ENCODE assay signal across 9 mouse cellular contexts in genomic region chr8:69790364-69790763, GRCm38 (mm10). TPM values are rescaled to one million over a fixed set of nuclear protein-coding genes. Genes with fewer than 3 reads are reported as not detected.
A peak's percentile ranks its signal among the peaks of the same experiment; 100 is the strongest.
DNase-seq lines count a peak whose midpoint lies in the region; ATAC-seq lines count a peak whose summit lies in the region.
"Had no signal": no experiment of that assay in that cellular context is flagged by ENCODE, and none has a peak within 500 bp of the region (broad histone marks: within the 10 kb centered on the region; RNA-seq: fewer than 3 reads in every experiment).

No protein-coding gene starts in this region.

- peaks cover 36% of the 10 kb centered on the region for H3K4me1 ChIP-seq in hindbrain, embryonic 13.5 days (replicated peaks)
- peaks cover 19% of the 10 kb centered on the region for H3K4me1 ChIP-seq in midbrain, embryonic 12.5 days

- H3K36me3 ChIP-seq in hindbrain, embryonic 13.5 days: peaks cover 22% of the 10 kb centered on the region
- H3K36me3 ChIP-seq in midbrain, embryonic 12.5 days: peaks cover 22% of the 10 kb centered on the region

- H3K27ac ChIP-seq in hindbrain, embryonic 13.5 days: peak overlapping the region; percentile 90
- H3K27ac ChIP-seq in midbrain, embryonic 12.5 days (replicated peaks): peak overlapping the region; percentile 70

- peak overlapping the region; percentile 99 for H3K9ac ChIP-seq in hindbrain, embryonic 13.5 days
- H3K9ac ChIP-seq in midbrain, embryonic 12.5 days (replicated peaks): peak overlapping the region; percentile 95

- peak; percentile 21 for ATAC-seq in hindbrain, embryonic 13.5 days (ENCODE audit: low FRiP score)
- ATAC-seq in midbrain, embryonic 12.5 days (ENCODE audit: low FRiP score, low read depth): no peak

- peak overlapping the region; percentile 90 for H3K4me2 ChIP-seq in hindbrain, embryonic 13.5 days
- peak overlapping the region; percentile 88 for H3K4me2 ChIP-seq in midbrain, embryonic 12.5 days (replicated peaks)

- WGBS in hindbrain, embryonic 13.5 days: 35% methylated on average over 11 of the region's 11 CpGs
- WGBS in midbrain, embryonic 12.5 days: 32% methylated on average over 11 of the region's 11 CpGs

- peak overlapping the region; percentile 100 for H3K4me3 ChIP-seq in hindbrain, embryonic 13.5 days
- peak overlapping the region; percentile 88 for H3K4me3 ChIP-seq in midbrain, embryonic 12.5 days

- peak; percentile 40 for DNase-seq in embryo, embryonic 11 days
- DNase-seq in embryo, embryonic 10 days (ENCODE audit: low spot score): no peak
- peak; percentile 11 to 60 for DNase-seq in spleen, postnatal 4 days (ENCODE audit: low spot score in 2 of 2)
- DNase-seq in spleen, postnatal 10 days (ENCODE audit: low spot score in 2 of 2): no peak
- DNase-seq in adrenal gland, adult 8-10 months: no peak
- no peak for DNase-seq in layer of hippocampus, postnatal 10 days (ENCODE audit: low spot score in 2 of 2)

- no peaks in the 10 kb centered on the region for H3K9me3 ChIP-seq in hindbrain, embryonic 13.5 days
- H3K9me3 ChIP-seq in midbrain, embryonic 12.5 days: no peaks in the 10 kb centered on the region

- H3K27me3 ChIP-seq in hindbrain, embryonic 13.5 days: no peaks in the 10 kb centered on the region
- no peaks in the 10 kb centered on the region for H3K27me3 ChIP-seq in midbrain, embryonic 12.5 days

RNA-seq across cellular contexts. Expression of gene Atp13a1, which starts 0.6 kb away (rescaled TPM):
- 47.8 and 47.9 TPM in 2 replicates for polyA plus RNA-seq in hindbrain, embryonic 13.5 days (2015; fragmentation: Nextera tagmentation; extraction: Ambion mirVana)
- polyA plus RNA-seq in midbrain, embryonic 12.5 days (2016; fragmentation: Nextera tagmentation; extraction: Ambion mirVana): 54.8 and 55.4 TPM in 2 replicates
- 10 to 100 TPM; 38.4 to 44.3 (median 40.4) TPM for total RNA-seq in adrenal gland, adult 8-10 months (2022)
- 10 to 100 TPM; 44.9 to 49.6 TPM for total RNA-seq in layer of hippocampus, postnatal 10 days (2021)

RNA-seq across cellular contexts. Expression of gene Zfp866, which starts 0.6 kb away (rescaled TPM):
- polyA plus RNA-seq in hindbrain, embryonic 13.5 days (2015; fragmentation: Nextera tagmentation; extraction: Ambion mirVana): 42.9 and 44.0 TPM in 2 replicates
- polyA plus RNA-seq in midbrain, embryonic 12.5 days (2016; fragmentation: Nextera tagmentation; extraction: Ambion mirVana): 44.6 and 45.7 TPM in 2 replicates
- total RNA-seq in adrenal gland, adult 8-10 months (2022): 10 to 100 TPM; 22.8 to 34.3 (median 28.7) TPM
- total RNA-seq in layer of hippocampus, postnatal 10 days (2021): 10 to 100 TPM; 30.8 to 32.6 TPM

RNA-seq across cellular contexts. Expression of gene Gm20422, which starts 15.7 kb away (rescaled TPM):
- polyA plus RNA-seq in hindbrain, embryonic 13.5 days (2015; fragmentation: Nextera tagmentation; extraction: Ambion mirVana): 0.34 TPM in 1 of 2 replicates, not detected in the other
- polyA plus RNA-seq in midbrain, embryonic 12.5 days (2016; fragmentation: Nextera tagmentation; extraction: Ambion mirVana): 0.71 TPM in 1 of 2 replicates, not detected in the other
- 1 to 10 TPM in 3 of 4 experiments, under 1 TPM in 1; 0.52 to 3.2 (median 2.6) TPM for total RNA-seq in adrenal gland, adult 8-10 months (2022)
- total RNA-seq in layer of hippocampus, postnatal 10 days (2021): under 1 TPM in 1 of 2 experiments, not detected in 1; 0.91 TPM
- polyA plus RNA-seq: gonadal fat pad, adult 2 months had no signal

RNA-seq across cellular contexts. Expression of gene Gmip, which starts 18.1 kb away (rescaled TPM):
- polyA plus RNA-seq in hindbrain, embryonic 13.5 days (2015; fragmentation: Nextera tagmentation; extraction: Ambion mirVana): 31.5 and 34.1 TPM in 2 replicates
- polyA plus RNA-seq in midbrain, embryonic 12.5 days (2016; fragmentation: Nextera tagmentation; extraction: Ambion mirVana): 19.6 and 20.2 TPM in 2 replicates
- total RNA-seq in adrenal gland, adult 8-10 months (2022): 10 to 100 TPM; 14.3 to 23.7 (median 18.9) TPM
- 10 to 100 TPM; 27.0 to 41.3 TPM for total RNA-seq in layer of hippocampus, postnatal 10 days (2021)

RNA-seq across cellular contexts. Expression of gene Lpar2, which starts 31.9 kb away (rescaled TPM):
- polyA plus RNA-seq in hindbrain, embryonic 13.5 days (2015; fragmentation: Nextera tagmentation; extraction: Ambion mirVana): 0.78 and 0.83 TPM in 2 replicates
- 0.54 and 0.65 TPM in 2 replicates for polyA plus RNA-seq in midbrain, embryonic 12.5 days (2016; fragmentation: Nextera tagmentation; extraction: Ambion mirVana)
- 1 to 10 TPM; 2.4 to 4.8 (median 3.6) TPM for total RNA-seq in adrenal gland, adult 8-10 months (2022)
- total RNA-seq in layer of hippocampus, postnatal 10 days (2021): 1 to 10 TPM; 1.7 to 1.9 TPM

Comparison
In these comparisons a context has a peak if more than half of its experiments do, and no peak if none do; other contexts are left out.
1. DNase-seq: peak in embryo, embryonic 11 days (single experiment) and spleen, postnatal 4 days (2 of 2); none in embryo, embryonic 10 days (single experiment), spleen, postnatal 10 days (0 of 2), adrenal gland, adult 8-10 months (single experiment) and layer of hippocampus, postnatal 10 days (0 of 2).